Mouse (Mus musculus): ENCODE results near the gene Rpl22l1.
"Not testable (repeated sequence)": the region's sequence is repeated elsewhere in the genome, so short reads cannot be mapped to it uniquely, and the experiment has no call there.

The Rpl22l1 gene

GRCm38 (mm10) chr3:28836796-28837371 is 31.6 kb downstream of the Rpl22l1 start:
- DNase-seq (ENCODE audit: low read depth): no peak

GRCm38 (mm10) chr3:28841886-28842649 is 36.8 kb downstream of the Rpl22l1 start:
- no peak for DNase-seq (ENCODE audit: low read depth)

DNA sequence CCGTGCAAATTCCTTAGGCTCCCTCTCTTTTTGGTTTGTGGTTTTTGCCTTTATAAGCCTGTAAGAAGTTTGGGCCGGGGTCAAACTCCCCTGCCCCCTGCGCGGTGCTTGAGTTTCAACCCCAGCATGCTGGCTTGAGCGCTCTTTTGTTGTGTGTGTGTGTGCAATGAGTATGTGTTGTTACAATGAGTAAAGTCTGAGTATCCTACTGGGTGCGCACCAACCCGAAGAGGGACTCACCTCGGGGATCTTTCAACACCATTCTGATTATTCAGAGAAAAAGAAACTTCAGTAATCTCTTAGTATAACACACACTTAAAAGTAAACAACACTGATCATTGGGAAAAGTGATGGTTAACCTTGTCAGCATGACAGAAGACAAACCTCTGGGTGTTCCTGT is 38.0 kb downstream of the Rpl22l1 start:
- no peak for DNase-seq (ENCODE audit: low read depth)

DNA sequence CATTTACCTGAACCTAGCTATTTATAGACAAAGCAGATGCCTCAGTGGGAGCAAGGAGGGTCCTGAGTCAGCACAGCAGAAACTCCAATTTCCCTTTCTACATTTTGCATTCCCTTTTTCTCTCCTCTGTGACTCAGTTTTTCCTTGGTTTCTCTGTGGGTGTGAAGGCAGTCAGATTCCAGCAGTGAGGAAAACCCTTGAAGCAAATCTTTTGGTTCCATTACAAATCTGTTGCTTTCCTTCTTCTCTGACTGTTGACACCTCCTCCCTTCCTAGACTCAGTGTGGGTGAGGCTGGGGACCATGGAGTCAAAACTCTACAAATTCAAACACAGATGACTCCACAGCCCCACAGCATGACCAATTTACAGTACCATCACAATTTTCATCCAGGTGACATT is 41.9 kb downstream of the Rpl22l1 start:
- DNase-seq (ENCODE audit: low read depth): no peak

- not testable (repeated sequence) for DNase-seq (ENCODE audit: low read depth)
These were observed 46.9 kb downstream of the Rpl22l1 start for GRCm38 (mm10) chr3:28852174-28852573.

Data from NIH3T3 (cell line).